Mouse (Mus musculus) forebrain, postnatal 0 days (tissue): ENCODE data around the gene Efcab5. TPM values are rescaled to one million over a fixed set of nuclear protein-coding genes. Genes with fewer than 3 reads are reported as not detected.

Experiments
- ATAC-seq: fragments of 200-750 bp; cut with Nextera tagmentation; 2 replicates; pipeline ENCODE4 v1.8.0; 2017; ENCODE audit warnings: mild to moderate bottlenecking, moderate library complexity
- DNase-seq: peaks from one replicate; pipeline ENCODE4 v3.0.0-alpha.2; 2015
- H3K27ac ChIP-seq: fragments of 300-500 bp; sonication (generic); 2 replicates; pipeline ENCODE4 v1.5.1; 2014; ENCODE audit warnings: low read depth, mild to moderate bottlenecking, antibody characterized with exemption, low read length, moderate library complexity, mixed read lengths
- H3K27me3 ChIP-seq: fragments of 300-500 bp; sonication (generic); 2 replicates; pipeline ENCODE4 v1.6.1; 2014; ENCODE audit warnings: mild to moderate bottlenecking, low read length, mixed read lengths; ENCODE audit not compliant: insufficient read depth
- H3K36me3 ChIP-seq: fragments of 300-500 bp; sonication (generic); 2 replicates; pipeline ENCODE4 v1.6.1; 2014; ENCODE audit warnings: mild to moderate bottlenecking, moderate library complexity; ENCODE audit not compliant: insufficient read depth
- H3K4me1 ChIP-seq: fragments of 300-500 bp; sonication (generic); 2 replicates; pipeline ENCODE4 v1.6.1; 2014; ENCODE audit warnings: antibody characterized with exemption; ENCODE audit not compliant: insufficient read depth
- H3K4me2 ChIP-seq: fragments of 300-500 bp; sonication (generic); 2 replicates; pipeline ENCODE4 v1.6.1; 2014; ENCODE audit warnings: low read depth, mild to moderate bottlenecking, moderate library complexity
- H3K4me3 ChIP-seq: fragments of 300-500 bp; sonication (generic); 2 replicates; pipeline ENCODE4 v1.5.1; 2014; ENCODE audit warnings: low read depth, low read length, mixed read lengths
- H3K9ac ChIP-seq: fragments of 300-500 bp; sonication (generic); 2 replicates; pipeline ENCODE4 v1.6.1; 2014; ENCODE audit warnings: mild to moderate bottlenecking
- H3K9me3 ChIP-seq: fragments of 300-500 bp; sonication (generic); 2 replicates; pipeline ENCODE4 v1.6.1; 2016; ENCODE audit warnings: low read length
- CTCF ChIP-seq: sonication (generic); IDR thresholded peaks from 2 replicates; pipeline ENCODE4 v1.5.1; 2016; ENCODE audit warnings: antibody characterized with exemption, control low read depth, low read depth
- WGBS: fragments of 180-500 bp; shearing (Covaris S2); extraction: QIAGEN DNeasy Blood & Tissue Kit; methylation state at CpG from one replicate; pipeline ENCODE4 v1.1.7; 2014; 5-methylcytosine and 5-hydroxymethylcytosine counted together
- polyA plus RNA-seq: library from polyadenylated mRNA; unstranded; fragments of >200 nt; fragmentation: Nextera tagmentation; extraction: Ambion mirVana; gene quantifications from 2 replicates; pipeline ENCODE4 v1.2.1, GENCODE M21; 2015
- total RNA-seq: library from RNA; depleted of rRNA; stranded (reverse); fragments of >200 nt; gene quantifications from 2 replicates; pipeline ENCODE4 v1.2.3, GENCODE M21; 2014

Gene Efcab5
- total and polyA plus RNA-seq, 2 experiments from 2014 or later: 0.62 to 3.1 TPM

DNA sequence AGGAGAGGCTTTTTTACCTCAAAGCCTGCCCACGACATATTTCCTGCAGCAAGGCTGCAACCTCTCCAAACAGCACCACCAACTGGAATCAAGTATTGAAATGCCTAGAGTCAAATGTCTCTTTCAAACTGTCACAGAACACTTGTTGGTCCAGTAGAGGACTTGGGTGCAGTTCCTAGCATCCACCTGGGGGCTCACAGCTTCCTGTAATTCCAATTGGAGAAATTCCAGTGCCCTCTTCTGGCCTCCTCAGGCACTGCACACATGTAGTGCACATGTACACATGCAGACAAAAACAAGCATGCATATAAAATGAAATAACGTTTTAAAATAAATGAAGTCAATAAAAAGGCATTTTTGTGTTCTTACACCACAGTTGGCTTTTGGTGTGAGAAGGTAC lies 40.0 kb downstream of the Efcab5 start:
- DNase-seq (no peak), ATAC-seq (no peak)
- no peaks in the 10 kb centered on the region for H3K9me3 ChIP-seq
- H3K4me1 ChIP-seq: no peaks in the 10 kb centered on the region
- 90% methylated on average over 2 of the region's 2 CpGs for WGBS
- H3K27ac ChIP-seq: no peak overlapping the region
- H3K36me3 ChIP-seq: no peaks in the 10 kb centered on the region
- no peak overlapping the region for H3K9ac ChIP-seq
- H3K4me2 ChIP-seq: no peak overlapping the region
- H3K27me3 ChIP-seq: no peaks in the 10 kb centered on the region
- no peak overlapping the region for H3K4me3 ChIP-seq
- TF ChIP-seq CTCF: no peak

DNA sequence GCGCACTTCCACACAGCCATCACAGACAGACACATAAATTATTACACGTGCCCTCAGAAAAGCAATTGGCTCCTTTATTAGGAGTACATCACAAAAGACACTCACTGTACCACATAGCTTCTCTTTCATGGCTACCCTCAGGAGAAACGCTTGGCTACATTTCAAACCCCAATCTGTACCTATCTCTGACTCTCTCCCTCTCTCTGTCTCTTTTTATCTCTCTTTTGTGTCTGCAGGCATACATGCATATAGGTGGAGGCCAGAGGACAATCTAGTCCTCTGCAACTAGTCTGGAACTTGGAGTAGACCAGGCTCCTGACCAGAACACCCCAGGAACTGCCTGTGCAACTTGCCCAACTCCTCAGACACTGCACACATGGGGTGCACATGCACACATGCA lies 41.0 kb downstream of the Efcab5 start:
- Histone ChIP-seq H3K27me3 (no peaks in the 10 kb centered on the region), H3K4me1 (no peaks in the 10 kb centered on the region), H3K36me3 (no peaks in the 10 kb centered on the region), H3K9me3 (no peaks in the 10 kb centered on the region), H3K27ac (no peak overlapping the region), H3K4me2 (no peak overlapping the region), H3K4me3 (no peak overlapping the region), H3K9ac (no peak overlapping the region)
- 95% methylated on average over 3 of the region's 3 CpGs for WGBS
- ATAC-seq: no peak
- no peak for DNase-seq
- no peak for TF ChIP-seq CTCF

- no peak for ATAC-seq
- no peaks in the 10 kb centered on the region for H3K9me3 ChIP-seq
- no peak for DNase-seq
- H3K36me3 ChIP-seq: no peaks in the 10 kb centered on the region
- WGBS: 82% methylated on average over 4 of the region's 4 CpGs
- H3K4me1 ChIP-seq: no peaks in the 10 kb centered on the region
- H3K27ac ChIP-seq: no peak overlapping the region
- no peak overlapping the region for H3K9ac ChIP-seq
- H3K4me3 ChIP-seq: no peak overlapping the region
- H3K27me3 ChIP-seq: no peaks in the 10 kb centered on the region
- TF ChIP-seq CTCF: no peak
- no peak overlapping the region for H3K4me2 ChIP-seq
Observed at GRCm38 (mm10) chr11:77145423-77145822, 43.3 kb downstream of the Efcab5 start.

- H3K4me3 ChIP-seq: no peak overlapping the region
- WGBS: 79% methylated on average over 6 of the region's 6 CpGs
- H3K27me3 ChIP-seq: no peaks in the 10 kb centered on the region
- no peaks in the 10 kb centered on the region for H3K4me1 ChIP-seq
- H3K9me3 ChIP-seq: no peaks in the 10 kb centered on the region
- no peak overlapping the region for H3K27ac ChIP-seq
- H3K4me2 ChIP-seq: no peak overlapping the region
- H3K9ac ChIP-seq: no peak overlapping the region
- TF ChIP-seq CTCF: no peak
- ATAC-seq: no peak
- DNase-seq: no peak
- no peaks in the 10 kb centered on the region for H3K36me3 ChIP-seq
Observed at GRCm38 (mm10) chr11:77141938-77142337, 46.8 kb downstream of the Efcab5 start.

- Histone ChIP-seq H3K4me2 (no peak overlapping the region), H3K36me3 (no peaks in the 10 kb centered on the region), H3K9me3 (no peaks in the 10 kb centered on the region), H3K9ac (no peak overlapping the region), H3K4me3 (no peak overlapping the region), H3K4me1 (no peaks in the 10 kb centered on the region), H3K27me3 (no peaks in the 10 kb centered on the region), H3K27ac (no peak overlapping the region)
- DNase-seq: no peak
- no peak for ATAC-seq
- WGBS: 87% methylated on average over 6 of the region's 6 CpGs
- TF ChIP-seq CTCF: no peak
Observed at GRCm38 (mm10) chr11:77139976-77140375, 48.8 kb downstream of the Efcab5 start.

- Histone ChIP-seq H3K27me3 (no peaks in the 10 kb centered on the region), H3K27ac (no peak overlapping the region), H3K4me3 (no peak overlapping the region), H3K9me3 (no peaks in the 10 kb centered on the region), H3K9ac (no peak overlapping the region), H3K4me1 (no peaks in the 10 kb centered on the region), H3K36me3 (no peaks in the 10 kb centered on the region), H3K4me2 (no peak overlapping the region)
- TF ChIP-seq CTCF: 0 out of 2 replicates have a peak, but pooled peaks have one; percentile 3
- ATAC-seq: no peak
- WGBS: 96% methylated on average over 4 of the region's 4 CpGs
- no peak for DNase-seq
Observed at GRCm38 (mm10) chr11:77133450-77133849, 55.3 kb downstream of the Efcab5 start.

- no peak overlapping the region for H3K4me2 ChIP-seq
- no peak overlapping the region for H3K27ac ChIP-seq
- ATAC-seq (no peak), DNase-seq (no peak)
- H3K9me3 ChIP-seq: no peaks in the 10 kb centered on the region
- H3K36me3 ChIP-seq: no peaks in the 10 kb centered on the region
- H3K9ac ChIP-seq: no peak overlapping the region
- no peaks in the 10 kb centered on the region for H3K4me1 ChIP-seq
- H3K4me3 ChIP-seq: no peak overlapping the region
- H3K27me3 ChIP-seq: no peaks in the 10 kb centered on the region
- TF ChIP-seq CTCF: peak; percentile 44
- 64% methylated on average over 3 of the region's 3 CpGs for WGBS
Observed at GRCm38 (mm10) chr11:77132580-77132979, 56.2 kb downstream of the Efcab5 start.

DNA sequence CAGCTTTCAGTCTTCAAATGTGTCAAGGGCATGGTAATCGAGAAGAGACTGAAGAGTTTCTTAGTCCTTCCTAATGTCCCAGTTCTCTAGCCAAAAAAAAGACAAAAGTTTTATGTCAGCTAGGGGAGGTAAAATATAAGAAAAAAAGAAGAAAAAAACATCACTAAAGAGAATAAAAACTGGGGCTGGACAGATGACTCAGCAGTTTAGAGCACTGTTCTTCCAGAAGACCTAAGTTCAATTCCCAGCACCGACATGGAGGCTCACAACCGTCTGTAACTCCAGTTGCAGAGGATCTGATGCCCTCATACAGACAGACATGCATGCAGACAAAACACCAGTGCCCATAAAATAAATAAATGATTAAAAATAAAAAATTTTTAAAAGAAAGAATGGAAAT lies 60.2 kb downstream of the Efcab5 start:
- Histone ChIP-seq H3K27me3 (no peaks in the 10 kb centered on the region), H3K4me2 (no peak overlapping the region), H3K4me1 (no peaks in the 10 kb centered on the region), H3K36me3 (no peaks in the 10 kb centered on the region), H3K9me3 (no peaks in the 10 kb centered on the region), H3K4me3 (no peak overlapping the region), H3K27ac (no peak overlapping the region), H3K9ac (no peak overlapping the region)
- no peak for ATAC-seq
- no peak for DNase-seq
- 85% methylated on average over 3 of the region's 3 CpGs for WGBS
- no peak for TF ChIP-seq CTCF
